Mouse (Mus musculus) MEL (cell line): Measurements from ENCODE around the gene Rnaset2a. TPM values are rescaled to one million over a fixed set of nuclear protein-coding genes. Genes with fewer than 3 reads are reported as not detected.

ENCODE experiments used
- DNase-seq: peaks from one replicate; pipeline ENCODE4 v3.0.0; 2011; ENCODE audit warnings: low read depth, low spot score
- H3K27ac ChIP-seq: 2 replicates; pipeline ENCODE4 v1.5.1; 2012; ENCODE audit warnings: low read depth, mild to moderate bottlenecking, control low read depth, low read length, moderate library complexity; ENCODE audit not compliant: control insufficient read depth
- H3K27me3 ChIP-seq, 2 experiments: fragments of 150-350 bp in 1 of 2; sonication (generic) in 1 of 2; 2 replicates each; pipeline ENCODE4 v1.6.1; 2012; ENCODE audit warnings: low read length in 2 of 2, mild to moderate bottlenecking in 2 of 2, improper control_type of control experiment in 1 of 2, moderate library complexity in 1 of 2; ENCODE audit not compliant: insufficient read depth in 2 of 2, control insufficient read depth in 1 of 2
- H3K36me3 ChIP-seq, 2 experiments: 2 replicates each; pipeline ENCODE4 v1.6.1; 2012 to 2014; ENCODE audit warnings: low read length in 2 of 2, improper control_type of control experiment in 1 of 2, inconsistent platforms in 1 of 2, mild to moderate bottlenecking in 1 of 2; ENCODE audit not compliant: insufficient read depth in 2 of 2, control insufficient read depth in 1 of 2
- H3K4me1 ChIP-seq, 2 experiments: fragments of 150-350 bp in 1 of 2; sonication (generic) in 1 of 2; 2 replicates each; pipeline ENCODE4 v1.6.1; 2012; ENCODE audit warnings: low read length in 2 of 2, improper control_type of control experiment in 1 of 2, mild to moderate bottlenecking in 1 of 2; ENCODE audit not compliant: insufficient read depth in 2 of 2, control insufficient read depth in 1 of 2
- H3K4me3 ChIP-seq, 2 experiments: fragments of 150-350 bp in 1 of 2; sonication (generic) in 1 of 2; 2 replicates each; pipeline ENCODE4 v1.5.1; 2012; ENCODE audit warnings: low read depth in 2 of 2, low read length in 2 of 2, mild to moderate bottlenecking in 2 of 2, moderate library complexity in 2 of 2, control low read depth in 1 of 2, improper control_type of control experiment in 1 of 2; ENCODE audit not compliant: control insufficient read depth in 1 of 2, insufficient read depth in 1 of 2
- H3K79me2 ChIP-seq: 2 replicates; pipeline ENCODE4 v1.6.1; 2012; ENCODE audit warnings: mild to moderate bottlenecking, low read length, moderate library complexity; ENCODE audit not compliant: control insufficient read depth, poor library complexity, insufficient read depth
- H3K9ac ChIP-seq: 2 replicates; pipeline ENCODE4 v1.6.1; 2012; ENCODE audit warnings: low read depth, mild to moderate bottlenecking, control low read depth, low read length, moderate library complexity; ENCODE audit not compliant: control insufficient read depth, poor library complexity, severe bottlenecking
- H3K9me3 ChIP-seq: fragments of 150-350 bp; sonication (generic); replicated peaks from 2 replicates; pipeline ENCODE4 v1.6.1; 2012; ENCODE audit warnings: mild to moderate bottlenecking, low read length, improper control_type of control experiment, moderate library complexity; ENCODE audit not compliant: insufficient read depth
- BHLHE40 ChIP-seq: IDR thresholded peaks from 2 replicates; pipeline ENCODE4 v1.6.1; 2012; ENCODE audit warnings: low read depth, mild to moderate bottlenecking, inconsistent platforms, low read length, improper control_type of control experiment, borderline replicate concordance
- CTCF ChIP-seq, 3 experiments: IDR thresholded peaks in 2 of 3; conservative IDR thresholded peaks in 1 of 3; 2 replicates each; pipeline ENCODE4 v1.5.1; 2011 to 2012; ENCODE audit warnings: low read length in 3 of 3, low read depth in 2 of 3, mild to moderate bottlenecking in 2 of 3, improper control_type of control experiment in 1 of 3, inconsistent platforms in 1 of 3, mixed read lengths in 1 of 3, moderate library complexity in 1 of 3; ENCODE audit not compliant: control insufficient read depth in 1 of 3, insufficient read depth in 1 of 3, poor library complexity in 1 of 3, severe bottlenecking in 1 of 3
- EP300 ChIP-seq, 2 experiments: IDR thresholded peaks; 2 replicates each; pipeline ENCODE4 v1.6.1; 2011; ENCODE audit warnings: improper control_type of control experiment in 2 of 2, low read length in 2 of 2, low read depth in 1 of 2, mild to moderate bottlenecking in 1 of 2
- GATA1 ChIP-seq: IDR thresholded peaks from 2 replicates; pipeline ENCODE4 v1.6.1; 2011; ENCODE audit warnings: low read depth, low read length, improper control_type of control experiment
- KAT2A ChIP-seq: conservative IDR thresholded peaks from 2 replicates; pipeline ENCODE4 v1.6.1; 2012; ENCODE audit warnings: low read depth, low read length, improper control_type of control experiment, inconsistent platforms
- MAX ChIP-seq: IDR thresholded peaks from 2 replicates; pipeline ENCODE4 v1.6.1; 2011; ENCODE audit warnings: low read length, improper control_type of control experiment
- MAZ ChIP-seq: IDR thresholded peaks from 2 replicates; pipeline ENCODE4 v1.6.1; 2012; ENCODE audit warnings: low read depth, mild to moderate bottlenecking, inconsistent platforms, low read length, improper control_type of control experiment
- MEF2A ChIP-seq: IDR thresholded peaks from 2 replicates; pipeline ENCODE4 v1.6.1; 2014; ENCODE audit warnings: low read depth, mild to moderate bottlenecking, inconsistent platforms, low read length, improper control_type of control experiment; ENCODE audit not compliant: poor library complexity, insufficient replicate concordance, severe bottlenecking; ENCODE audit errors: extremely low read depth
- MYB ChIP-seq: IDR thresholded peaks from 2 replicates; pipeline ENCODE4 v1.6.1; 2011; ENCODE audit warnings: mild to moderate bottlenecking, low read depth, low read length, improper control_type of control experiment
- MYC ChIP-seq: IDR thresholded peaks from 2 replicates; pipeline ENCODE4 v1.6.1; 2011; ENCODE audit warnings: low read depth, mild to moderate bottlenecking, low read length, improper control_type of control experiment, moderate library complexity
- POLR2A ChIP-seq, 2 experiments: IDR thresholded peaks; 2 replicates each; pipeline ENCODE4 v1.6.1; 2011 to 2012; ENCODE audit warnings: low read length in 2 of 2, mild to moderate bottlenecking in 2 of 2, control low read depth in 1 of 2, improper control_type of control experiment in 1 of 2, low read depth in 1 of 2, moderate library complexity in 1 of 2; ENCODE audit not compliant: control insufficient read depth in 1 of 2, insufficient read depth in 1 of 2, poor library complexity in 1 of 2
- POLR2AphosphoS2 ChIP-seq: IDR thresholded peaks from 2 replicates; pipeline ENCODE4 v1.6.1; 2011; ENCODE audit warnings: low read length, improper control_type of control experiment
- POLR2AphosphoS5 ChIP-seq: IDR thresholded peaks from 2 replicates; pipeline ENCODE4 v1.6.1; 2012; ENCODE audit warnings: low read depth, borderline replicate concordance, mild to moderate bottlenecking, inconsistent platforms, low read length, moderate library complexity, mixed read lengths
- RAD21 ChIP-seq: IDR thresholded peaks from 2 replicates; pipeline ENCODE4 v1.6.1; 2011; ENCODE audit warnings: mild to moderate bottlenecking, low read depth, low read length, improper control_type of control experiment
- SMC3 ChIP-seq: IDR thresholded peaks from 2 replicates; pipeline ENCODE4 v1.6.1; 2011; ENCODE audit warnings: low read depth, low read length, improper control_type of control experiment
- UBTF ChIP-seq: IDR thresholded peaks from 2 replicates; pipeline ENCODE4 v1.6.1; 2012; ENCODE audit warnings: low read depth, mild to moderate bottlenecking, inconsistent platforms, low read length, improper control_type of control experiment, moderate library complexity, borderline replicate concordance; ENCODE audit not compliant: insufficient read depth
- USF1 ChIP-seq: IDR thresholded peaks from 2 replicates; pipeline ENCODE4 v1.6.1; 2014; ENCODE audit warnings: low read depth, mild to moderate bottlenecking, inconsistent platforms, low read length, improper control_type of control experiment, moderate library complexity
- ZC3H11A ChIP-seq: IDR thresholded peaks from 2 replicates; pipeline ENCODE4 v1.6.1; 2012; ENCODE audit warnings: low read depth, mild to moderate bottlenecking, inconsistent platforms, low read length, improper control_type of control experiment
- ZMIZ1 ChIP-seq: IDR thresholded peaks from 2 replicates; pipeline ENCODE4 v1.6.1; 2012; ENCODE audit warnings: low read depth, mild to moderate bottlenecking, inconsistent platforms, low read length, improper control_type of control experiment, moderate library complexity
- ZNF384 ChIP-seq: IDR thresholded peaks from 2 replicates; pipeline ENCODE4 v1.6.1; 2012; ENCODE audit warnings: low read depth, mild to moderate bottlenecking, inconsistent platforms, low read length, improper control_type of control experiment
- polyA plus RNA-seq, 2 experiments: library from polyadenylated mRNA; stranded (reverse) in 1 of 2; unstranded in 1 of 2; fragments of >175 nt in 1 of 2; fragments of >200 nt in 1 of 2; gene quantifications; 2 replicates each; pipeline versions ENCODE4 v1.2.1 to v1.2.4; 2012; ENCODE audit warnings: low replicate concordance in 2 of 2, low read depth in 1 of 2; ENCODE audit not compliant: insufficient read length in 2 of 2, insufficient read depth in 1 of 2, missing spikeins in 1 of 2
- total RNA-seq: library from RNA; depleted of rRNA; stranded (reverse); fragments of 300-350 nt; gene quantifications from 2 replicates; pipeline ENCODE4 v1.2.3, GENCODE M21; 2012

Gene Rnaset2a
- total and polyA plus RNA-seq, 3 experiments: 11.6 to 49.3 TPM; not detected in 1

DNA sequence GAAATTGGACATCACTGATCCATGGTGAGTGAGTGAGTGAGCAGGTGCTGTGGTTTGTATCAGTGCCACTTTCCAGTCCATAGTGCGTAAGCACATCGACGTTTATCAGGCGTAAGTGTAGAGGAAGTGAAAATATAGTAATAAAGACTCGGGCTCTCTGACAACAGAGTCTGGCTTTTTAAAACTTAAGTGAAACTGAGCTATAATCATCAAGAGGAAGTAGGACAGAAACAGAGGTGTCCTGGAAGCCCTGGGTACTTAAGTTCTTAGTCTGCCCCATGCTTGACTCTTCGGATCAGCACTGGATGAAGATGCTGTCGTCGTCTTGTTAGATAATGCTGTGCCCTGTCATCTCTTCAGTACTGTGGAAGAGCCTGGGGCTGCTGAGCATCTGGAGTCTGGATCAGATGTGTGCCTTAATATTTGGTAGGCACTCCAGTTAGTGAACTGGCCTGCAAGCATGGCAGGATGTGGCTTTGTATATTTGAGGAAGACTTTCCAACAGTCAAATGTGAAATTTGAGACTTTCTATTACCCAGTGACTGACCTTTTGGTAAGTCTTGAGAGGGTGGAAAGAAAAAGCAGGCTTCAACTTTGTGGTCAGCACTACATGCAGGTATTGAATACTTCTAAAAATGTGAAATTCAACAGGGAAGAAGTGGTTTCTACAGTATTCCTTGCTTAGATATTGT lies 47.9 kb upstream of the Rnaset2a start:
- no peaks in the 10 kb centered on the region for H3K4me1 ChIP-seq
- no peak overlapping the region for H3K9ac ChIP-seq
- H3K36me3 ChIP-seq: peaks cover 0 to 24% of the 10 kb centered on the region in 2 experiments; a peak in 2 of 4 replicates
- H3K27me3 ChIP-seq: no peaks in the 10 kb centered on the region
- H3K4me3 ChIP-seq: no peak overlapping the region
- no peak overlapping the region for H3K27ac ChIP-seq
- TF ChIP-seq ZC3H11A (no peak), MAX (no peak), SMC3 (no peak), POLR2A (IDR thresholded peaks at IDR 0.05; ENCODE audit: control insufficient read depth in 1 of 2, insufficient read depth in 1 of 2, low read depth in 1 of 2, low read length in 2 of 2, poor library complexity in 1 of 2) (no peak), MAZ (no peak), GATA1 (no peak), CTCF (IDR thresholded peaks at IDR 0.05 in 2 of 3, conservative IDR thresholded peaks at IDR 0.05 in 1 of 3; ENCODE audit: control insufficient read depth in 1 of 3, insufficient read depth in 1 of 3, low read depth in 2 of 3, low read length in 3 of 3, poor library complexity in 1 of 3, severe bottlenecking in 1 of 3) (no peak), EP300 (IDR thresholded peaks at IDR 0.05; ENCODE audit: low read depth in 1 of 2, low read length in 2 of 2) (no peak), BHLHE40 (no peak), KAT2A (no peak), MYC (no peak), USF1 (no peak), ZNF384 (no peak), MYB (no peak), MEF2A (no peak), RAD21 (no peak), ZMIZ1 (no peak), UBTF (no peak)
- DNase-seq: no peak
- H3K79me2 ChIP-seq: no peaks in the 10 kb centered on the region
- no peaks in the 10 kb centered on the region for H3K9me3 ChIP-seq

DNA sequence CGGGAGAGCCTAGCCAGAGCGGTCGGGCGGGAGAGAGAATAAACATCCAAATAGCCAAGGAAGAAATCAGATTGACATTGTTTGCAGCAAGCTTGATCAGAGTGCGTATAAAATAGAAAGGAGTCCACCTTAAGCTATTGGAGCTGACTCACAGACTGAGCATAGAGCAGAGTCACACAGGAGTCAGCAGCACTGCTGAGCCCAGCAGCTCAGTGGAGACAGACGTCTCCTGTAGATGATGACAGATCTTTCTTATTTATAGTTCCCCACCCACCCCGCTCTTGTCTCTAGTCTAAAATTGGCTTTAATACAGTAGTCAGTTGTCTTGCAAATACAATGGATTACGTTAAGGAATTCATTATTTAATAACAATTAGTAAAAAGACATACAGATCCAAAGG lies 45.8 kb upstream of the Rnaset2a start:
- Histone ChIP-seq H3K9ac (no peak overlapping the region), H3K9me3 (no peaks in the 10 kb centered on the region), H3K27ac (no peak overlapping the region), H3K4me1 (no peaks in the 10 kb centered on the region), H3K36me3 (peaks cover 0 to 28% of the 10 kb centered on the region in 2 experiments; a peak in 2 of 4 replicates), H3K4me3 (no peak overlapping the region), H3K27me3 (no peaks in the 10 kb centered on the region), H3K79me2 (no peaks in the 10 kb centered on the region)
- TF ChIP-seq POLR2AphosphoS5: no peak
- no peak for TF ChIP-seq EP300 (IDR thresholded peaks at IDR 0.05; ENCODE audit: low read depth in 1 of 2, low read length in 2 of 2)
- TF ChIP-seq POLR2AphosphoS2: no peak
- TF ChIP-seq POLR2A (IDR thresholded peaks at IDR 0.05; ENCODE audit: control insufficient read depth in 1 of 2, insufficient read depth in 1 of 2, low read depth in 1 of 2, low read length in 2 of 2, poor library complexity in 1 of 2): no peak
- DNase-seq: no peak
